Mouse (Mus musculus) cerebellum, adult 18-20 months (tissue): ENCODE results near the gene Ncam1.
A peak's percentile ranks its signal among the peaks of the same experiment; 100 is the strongest.

Source experiments
- DNase-seq, 2 experiments: peaks; one replicate each; pipeline ENCODE4 v3.0.0; 2021

The Ncam1 gene

DNA sequence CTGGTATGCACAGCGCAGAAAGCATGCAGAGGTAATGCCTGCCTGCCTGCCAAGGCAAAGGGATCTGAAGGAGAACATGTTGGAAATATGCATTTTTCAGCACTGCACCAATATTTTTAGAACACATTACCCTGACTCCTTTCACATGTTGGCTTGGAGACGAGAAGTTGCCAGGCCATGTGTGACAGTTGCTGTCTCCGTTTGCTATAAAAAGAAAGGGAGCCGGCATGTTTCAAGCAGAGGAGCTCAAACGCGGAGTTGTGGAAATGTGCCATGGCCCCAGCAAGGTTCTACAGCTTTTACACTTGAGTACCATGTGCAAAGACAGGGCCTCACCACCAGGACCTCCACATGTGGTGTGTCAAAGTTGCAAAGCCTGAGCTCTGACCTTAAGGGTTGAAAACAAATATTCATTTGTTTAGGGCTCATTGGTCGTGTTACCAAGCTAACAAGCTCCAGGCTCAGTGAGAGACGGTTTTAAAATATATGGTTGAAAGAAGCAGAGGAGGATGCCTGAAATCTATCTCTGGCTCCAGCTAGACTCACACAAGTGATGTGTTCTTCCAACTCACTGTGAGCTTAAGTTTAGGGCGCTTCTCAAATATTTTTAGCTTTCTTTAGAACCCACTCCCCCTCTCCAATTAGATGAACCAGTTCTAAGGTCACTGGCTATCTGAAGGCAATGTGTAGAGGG, 179.9 kb downstream of the Ncam1 start:
- peak in 1 of 2 experiments; percentile 40 for DNase-seq

DNA sequence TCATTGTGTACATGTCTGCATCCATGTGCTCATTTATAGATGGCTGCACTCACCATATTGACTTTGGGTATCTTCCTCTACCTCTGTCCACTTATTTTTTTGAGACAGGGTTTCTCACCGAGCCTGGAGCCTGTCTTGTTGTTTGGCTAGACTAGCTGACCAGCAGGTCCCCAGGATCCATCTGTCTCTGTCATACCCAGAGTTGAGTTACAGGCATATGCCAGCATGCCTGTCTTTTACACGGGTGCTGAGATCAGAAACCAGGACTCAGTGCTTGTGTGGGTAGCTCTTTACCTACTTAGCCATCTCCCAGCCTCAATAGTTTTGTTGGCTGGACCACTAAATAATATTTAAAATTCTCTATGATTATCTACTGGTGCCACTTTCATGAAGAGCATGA, 180.5 kb downstream of the Ncam1 start:
- peak; percentile 67 to 82 for DNase-seq

DNA sequence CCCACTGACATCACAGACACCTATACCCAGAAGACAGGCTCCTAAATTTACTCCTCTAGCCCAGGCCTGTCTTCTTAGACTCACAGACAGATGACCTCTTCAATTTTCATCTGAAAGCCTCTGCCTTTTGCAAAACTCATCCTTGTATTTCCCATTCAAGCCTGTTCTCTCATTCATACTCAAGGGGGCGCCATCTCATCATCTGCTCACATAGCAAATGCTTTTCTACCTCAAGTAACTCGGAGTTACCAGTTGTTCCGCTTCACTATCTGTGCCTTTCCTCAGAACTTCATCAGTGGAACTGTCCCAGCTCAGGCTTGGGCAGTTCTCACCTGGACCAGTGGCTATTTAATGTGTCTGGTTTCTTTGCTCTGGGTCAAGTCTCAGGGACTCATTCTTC, 181.5 kb downstream of the Ncam1 start:
- peak; percentile 44 to 59 for DNase-seq

DNA sequence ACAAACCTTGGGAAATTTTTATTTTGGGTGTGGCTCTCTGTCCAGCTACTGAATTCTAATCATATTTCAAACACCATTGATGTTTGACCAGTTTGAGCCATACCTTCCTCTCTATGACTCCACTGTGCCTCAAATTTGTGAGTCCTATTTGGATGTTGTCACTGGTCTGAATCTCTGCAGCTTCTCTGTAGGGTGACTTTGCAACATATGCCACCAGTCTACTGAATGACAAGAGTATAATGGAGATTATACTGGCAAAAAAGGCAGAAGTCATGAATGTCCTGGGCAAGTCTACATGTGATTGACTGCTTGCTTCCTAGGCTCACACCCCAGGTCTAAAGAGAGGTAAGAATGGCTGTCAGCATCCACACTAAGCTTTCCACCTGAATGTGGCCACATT, 186.3 kb downstream of the Ncam1 start:
- peak in 1 of 2 experiments; percentile 42 for DNase-seq

DNA sequence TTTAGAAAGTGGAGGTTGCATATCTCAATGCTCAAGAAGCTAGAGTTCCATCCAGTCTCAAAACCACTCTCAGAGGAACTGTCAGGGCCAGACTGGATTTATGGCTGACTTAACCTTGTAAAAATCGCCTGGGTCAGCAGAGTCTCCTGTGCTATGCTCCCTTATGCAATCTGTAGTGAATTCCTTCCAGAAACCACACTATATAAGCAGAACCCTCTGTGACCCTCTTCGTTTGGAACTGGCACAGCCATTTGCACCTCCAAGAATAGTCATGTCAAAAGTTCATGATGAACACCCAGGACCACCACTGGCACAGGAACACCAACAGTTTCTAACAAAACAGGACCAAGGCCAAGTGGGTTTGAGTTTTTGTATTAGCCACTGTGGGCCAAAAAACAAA, 190.5 kb downstream of the Ncam1 start:
- no peak for DNase-seq

DNA sequence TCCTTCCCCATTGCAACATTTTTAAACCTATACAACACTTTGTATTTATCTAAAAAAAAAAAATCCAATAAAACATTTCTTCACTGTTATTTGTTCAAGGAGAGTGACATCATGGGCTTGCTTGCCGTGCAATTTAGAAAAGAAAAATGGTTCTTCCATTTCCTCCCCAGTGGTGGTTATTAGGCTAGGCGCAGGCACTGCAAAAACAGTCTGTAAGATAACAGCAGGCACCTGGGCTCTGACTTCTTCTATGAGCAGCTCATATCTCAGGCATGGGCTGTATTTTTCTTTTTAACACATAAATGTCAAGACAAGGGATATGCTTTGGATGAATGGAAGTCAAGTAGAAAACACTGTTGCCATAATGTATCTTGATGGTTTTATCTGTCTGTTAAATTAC, 192.0 kb downstream of the Ncam1 start:
- no peak for DNase-seq

DNA sequence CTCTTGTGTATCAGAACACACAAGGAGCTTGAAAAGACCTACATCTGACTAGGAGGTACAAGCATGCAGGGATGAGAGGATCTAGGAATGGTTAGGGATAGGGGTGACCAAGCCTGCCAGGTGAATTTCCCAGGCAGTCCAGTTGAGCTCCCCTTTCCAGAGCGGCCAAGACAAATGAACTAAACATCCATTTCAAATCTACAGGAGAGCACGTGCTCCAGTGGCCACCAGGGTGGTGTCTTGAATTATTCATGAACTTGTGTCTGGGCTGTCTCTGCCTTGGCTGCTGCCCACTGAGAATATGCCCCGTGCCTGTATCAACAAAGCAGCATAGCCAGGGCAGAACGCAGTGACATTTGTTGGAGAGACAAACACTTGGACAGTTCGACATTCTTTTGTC, 192.4 kb downstream of the Ncam1 start:
- DNase-seq: peak in 1 of 2 experiments; percentile 31

DNA sequence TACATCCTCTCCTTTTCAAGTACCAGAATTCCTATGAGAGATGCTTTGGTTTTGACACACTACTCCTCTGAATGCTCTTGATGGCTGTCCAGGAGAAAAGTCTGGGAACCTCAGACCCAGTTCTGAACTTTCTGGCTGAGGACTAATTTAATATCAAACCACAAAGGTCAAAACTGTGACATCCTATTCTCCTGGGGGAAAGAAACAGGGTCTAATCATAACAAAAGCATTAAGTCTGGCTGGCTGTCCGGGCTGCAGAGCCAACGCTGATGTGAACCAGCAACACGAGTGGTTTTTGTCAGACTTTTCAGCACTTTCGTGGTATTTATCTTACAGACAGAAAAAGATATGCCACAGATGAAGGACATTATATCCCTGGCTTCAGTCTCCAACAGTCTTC, 192.9 kb downstream of the Ncam1 start:
- DNase-seq: no peak

DNA sequence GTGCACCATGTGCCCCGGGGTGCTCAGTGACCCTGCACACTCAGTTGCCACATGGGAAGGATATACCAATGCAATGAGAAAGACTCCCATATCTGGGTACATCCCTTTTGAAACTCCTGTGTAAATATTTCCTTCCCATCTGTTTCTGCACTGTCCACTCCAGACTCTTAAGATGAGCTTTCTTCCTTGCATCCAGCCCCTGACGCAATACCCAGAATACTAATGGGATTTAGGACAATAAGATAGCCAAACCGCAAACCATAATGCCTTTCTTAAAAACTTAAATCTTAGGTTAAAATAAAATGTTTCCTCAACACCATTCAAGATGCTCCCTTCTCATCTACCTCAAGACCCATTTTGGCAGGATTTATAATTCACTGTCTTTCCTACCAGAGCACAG, 193.4 kb downstream of the Ncam1 start:
- no peak for DNase-seq

DNA sequence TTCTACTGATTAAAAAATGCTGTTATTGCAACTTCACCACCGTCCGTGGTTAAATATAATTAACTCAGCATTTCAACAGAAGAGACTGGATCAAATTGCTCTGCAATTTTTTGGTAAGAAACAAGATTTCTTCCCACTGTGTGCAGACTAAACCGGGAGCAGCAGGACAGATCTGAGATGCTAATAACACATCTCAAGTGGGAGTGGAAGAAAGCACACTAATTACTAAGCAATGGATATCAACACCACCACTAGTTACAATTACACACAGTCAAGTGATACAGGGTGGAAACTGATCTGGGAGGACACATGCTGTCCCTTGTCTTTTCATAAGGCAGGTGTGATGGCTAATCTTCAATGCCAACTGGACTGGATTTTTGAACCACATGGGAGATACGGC, 197.5 kb downstream of the Ncam1 start:
- DNase-seq: no peak

DNA sequence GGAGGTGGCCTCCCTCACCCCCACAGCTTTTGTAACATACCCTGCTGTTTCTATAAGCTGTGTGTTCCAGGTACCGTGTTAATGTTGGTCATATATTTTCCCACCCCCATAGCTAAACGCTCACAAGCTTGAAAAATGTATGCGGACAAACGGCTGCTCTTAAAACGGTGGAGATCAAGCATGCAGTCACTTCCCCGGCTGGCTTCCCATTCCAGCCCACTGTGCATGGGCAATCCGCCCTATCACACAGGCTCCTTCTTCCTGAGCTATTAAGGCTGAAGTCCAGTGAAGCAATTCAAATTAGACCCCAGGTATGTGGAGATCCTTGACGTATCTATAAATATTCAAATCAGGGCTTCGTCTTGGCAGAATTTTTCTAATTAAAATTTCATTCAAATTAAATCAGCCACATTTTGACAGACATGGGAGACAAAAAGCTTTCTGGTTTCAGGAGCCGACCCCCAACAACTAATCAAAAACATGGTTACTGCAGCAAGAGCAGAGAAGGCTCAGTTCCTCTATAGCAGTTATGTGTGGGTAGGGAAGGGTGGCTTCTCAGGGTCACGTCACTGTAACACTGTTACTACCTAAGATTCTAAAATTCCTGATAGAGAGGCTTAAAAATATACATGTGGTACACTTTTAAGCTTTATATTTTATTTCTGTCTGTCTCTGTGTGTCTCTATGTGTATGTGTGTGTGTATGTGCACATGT, 202.9 kb downstream of the Ncam1 start:
- peak; percentile 58 to 59 for DNase-seq

DNA sequence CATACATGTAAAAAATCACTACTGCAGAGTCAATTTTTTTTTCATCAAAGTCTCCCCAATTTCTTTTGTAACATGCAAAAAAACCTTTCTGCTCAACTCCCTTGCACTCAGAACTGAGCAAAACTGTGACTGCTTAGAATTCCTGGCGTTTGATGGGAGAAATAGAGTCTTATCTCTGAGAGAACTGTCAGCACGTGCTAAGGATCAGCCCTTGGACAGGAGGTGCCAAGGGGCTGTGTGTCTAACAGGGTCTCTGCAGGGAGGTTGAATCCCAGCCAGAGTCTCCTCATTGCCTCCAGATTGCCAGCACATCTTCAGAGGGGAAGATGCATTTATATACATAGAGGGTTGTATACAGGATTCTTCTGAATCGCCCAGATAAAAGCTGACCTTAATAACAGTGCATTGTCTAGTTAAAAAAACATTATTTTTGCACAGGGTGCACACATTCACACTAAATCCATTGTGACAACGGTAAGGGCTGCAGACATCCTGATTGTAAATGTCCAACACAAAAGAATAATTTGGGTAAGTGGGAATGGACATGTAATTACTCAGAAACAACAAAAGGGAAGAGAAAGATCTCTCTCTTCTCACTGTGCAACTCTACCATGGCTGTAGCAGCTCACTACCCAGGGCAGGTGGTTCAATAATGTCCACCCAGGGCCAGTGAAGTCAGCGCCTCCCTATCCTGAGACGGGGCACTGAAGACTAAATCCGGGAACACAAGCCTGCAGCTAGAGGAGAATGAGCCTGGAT, 203.7 kb downstream of the Ncam1 start:
- DNase-seq: peak; percentile 36 to 48

DNA sequence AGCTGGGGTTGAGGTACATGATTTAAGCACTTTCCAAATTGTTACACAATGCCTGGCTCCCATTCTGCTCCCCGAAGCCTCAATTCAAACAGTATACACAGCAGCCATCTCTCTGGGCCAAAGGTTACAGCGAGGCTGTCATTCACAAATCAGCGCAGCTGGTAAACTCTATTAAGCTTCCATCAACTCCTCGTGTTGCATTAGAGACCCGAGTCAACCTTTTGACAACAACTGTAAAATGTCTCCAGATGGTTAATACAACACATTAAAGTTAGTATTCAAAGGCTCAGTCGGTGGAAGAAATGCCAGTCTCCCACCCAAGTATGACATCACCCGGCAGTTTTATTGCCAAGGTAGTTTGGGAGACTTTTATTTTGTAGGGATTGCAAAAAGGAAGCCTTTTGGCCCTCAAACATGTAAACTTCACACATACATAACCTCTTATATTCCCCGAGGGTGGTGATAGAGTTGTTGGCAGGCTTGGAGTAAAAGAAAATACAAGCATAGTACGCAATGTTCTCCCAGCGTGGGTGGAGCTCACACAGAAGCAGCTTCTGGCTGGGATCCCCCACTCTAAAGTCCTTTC, 204.7 kb downstream of the Ncam1 start:
- peak in 1 of 2 experiments; percentile 38 for DNase-seq

DNA sequence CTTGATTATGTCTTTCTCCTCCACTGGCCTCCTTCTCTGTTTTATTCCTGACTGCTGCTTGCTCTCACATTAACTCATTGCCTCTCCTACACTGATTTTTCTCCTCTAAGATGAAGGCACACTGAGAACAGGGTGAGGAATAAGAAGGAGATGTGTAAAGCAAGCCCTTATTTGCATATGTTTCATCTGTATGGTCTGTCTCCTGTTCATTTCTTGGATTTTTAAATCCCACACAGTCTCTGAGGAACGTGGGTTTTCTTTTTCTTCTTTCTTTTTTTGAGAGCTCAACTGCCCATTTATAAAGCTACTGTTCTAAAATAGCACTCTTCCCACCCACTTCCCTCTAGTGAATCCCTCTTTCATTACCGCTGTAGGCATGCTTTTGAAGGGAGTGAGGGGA, 206.7 kb downstream of the Ncam1 start:
- no peak for DNase-seq

DNA sequence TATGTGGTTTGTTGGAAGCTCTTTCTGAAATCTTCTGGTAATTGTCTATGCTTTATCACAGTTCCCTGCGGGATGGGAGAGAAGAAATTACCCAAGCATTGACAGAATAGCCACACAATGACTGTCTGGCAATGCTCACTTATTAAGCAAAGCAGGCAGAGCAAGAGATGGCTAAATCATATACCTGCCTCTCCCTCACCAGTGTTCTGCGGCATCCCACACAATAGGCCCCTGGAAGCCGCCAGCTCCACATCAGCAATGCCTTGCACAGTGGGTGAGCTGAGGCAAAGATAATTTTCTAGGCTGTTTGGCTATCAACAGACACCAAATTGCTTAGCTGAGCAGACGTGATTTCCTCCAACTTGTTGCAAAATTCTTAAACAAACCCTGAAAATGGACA, 208.5 kb downstream of the Ncam1 start:
- no peak for DNase-seq

DNA sequence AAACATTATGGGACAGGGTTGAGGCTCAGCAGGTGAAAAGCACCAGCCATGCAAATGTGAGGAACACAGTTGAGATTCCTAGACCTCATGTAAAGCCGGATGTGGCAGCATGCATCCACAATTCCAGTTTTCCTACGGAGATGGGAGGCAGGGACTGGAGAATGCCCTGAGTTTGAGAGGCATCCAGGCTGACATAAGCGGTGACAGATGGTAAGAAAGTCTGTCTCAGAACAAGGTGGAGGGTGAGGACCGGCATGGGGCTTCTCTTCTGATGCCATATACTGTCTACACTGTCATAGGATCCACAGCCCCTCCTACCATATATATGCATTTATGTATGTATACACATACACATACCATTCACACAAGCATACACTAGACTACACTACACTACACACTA, 221.6 kb downstream of the Ncam1 start:
- peak; percentile 76 to 87 for DNase-seq

DNA sequence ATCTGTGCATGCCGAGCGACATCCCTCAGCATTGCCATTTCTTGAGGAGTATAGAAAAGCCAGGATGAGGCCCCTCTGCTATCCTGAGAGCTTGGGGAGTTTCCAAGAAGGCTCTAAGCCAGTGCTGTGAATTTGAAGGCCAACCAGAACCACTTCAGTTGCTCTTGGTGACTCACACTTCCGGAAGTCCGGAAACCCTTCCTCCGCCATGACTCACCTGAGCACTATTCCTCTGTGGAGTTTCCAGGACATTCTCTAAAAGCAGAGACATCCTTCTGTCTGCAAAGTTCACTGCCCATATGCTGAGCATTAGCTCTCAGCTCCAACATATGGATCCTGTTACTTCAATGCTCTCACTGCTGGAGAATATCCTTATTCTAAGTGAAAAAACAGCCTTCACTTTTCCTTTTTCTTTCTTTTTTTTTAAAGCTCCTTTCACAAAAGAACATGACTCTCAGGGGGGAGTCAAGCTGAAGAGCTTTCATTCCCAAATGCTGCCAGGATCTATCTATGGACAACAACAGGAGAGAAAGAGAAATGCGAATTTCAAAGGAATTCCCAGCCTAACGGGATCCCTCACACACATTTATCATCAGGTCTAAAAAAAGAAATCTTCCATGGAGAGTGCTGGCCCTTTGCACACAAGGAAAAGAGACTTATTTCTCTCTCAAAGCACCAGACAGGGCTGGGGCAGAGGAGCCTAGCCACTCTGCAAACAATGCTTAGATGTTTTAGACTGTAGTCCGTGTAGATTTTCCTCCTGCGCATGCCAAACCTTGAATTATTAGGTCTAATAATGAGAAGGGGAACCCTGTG, 226.8 kb downstream of the Ncam1 start:
- peak; percentile 48 to 60 for DNase-seq

DNA sequence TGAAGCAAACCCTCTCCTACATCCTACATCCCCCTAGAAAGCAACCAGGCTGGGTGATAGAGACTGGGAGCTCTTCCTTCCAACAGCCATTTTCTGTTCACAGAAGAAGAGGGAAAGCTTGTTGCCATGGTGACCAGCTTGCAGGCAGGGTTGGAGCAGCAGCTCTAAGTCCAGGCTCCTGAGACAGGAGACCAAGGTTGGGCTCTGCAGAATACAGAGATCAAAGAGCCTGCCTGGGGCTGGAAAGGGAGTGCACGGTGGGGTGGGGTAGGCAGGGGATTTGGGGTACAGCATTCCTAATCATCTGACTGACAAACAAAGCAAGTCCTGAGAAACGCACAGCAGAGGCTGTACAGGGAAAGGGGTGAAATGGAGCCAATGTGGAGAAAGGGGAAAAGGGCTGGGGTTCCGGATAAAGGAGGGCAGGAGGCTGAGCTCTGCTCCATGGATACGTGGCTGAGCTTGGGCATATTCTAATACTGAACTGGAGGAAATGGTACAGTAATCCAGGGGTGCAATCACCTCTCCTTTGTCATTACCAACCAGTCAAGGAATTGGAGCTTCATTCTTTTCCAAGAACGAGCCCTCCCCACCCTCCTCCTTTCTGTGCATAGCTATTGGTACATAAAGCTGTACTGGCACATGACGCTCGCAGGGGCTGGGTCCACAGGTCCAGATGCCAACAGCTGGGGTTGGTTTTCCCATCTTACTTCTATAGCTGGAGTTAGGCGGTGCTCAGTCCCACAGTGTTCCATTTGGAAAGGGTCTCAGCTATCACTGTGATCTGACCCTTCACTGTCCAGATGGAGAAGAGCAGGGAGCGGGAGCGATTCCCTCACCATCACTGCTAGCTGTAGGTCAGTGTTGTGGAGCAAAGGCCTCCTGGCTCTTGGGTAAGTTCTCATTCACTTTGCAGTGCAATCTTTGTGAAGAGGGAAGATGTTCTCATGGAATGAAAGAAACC, 227.7 kb downstream of the Ncam1 start:
- DNase-seq: peak; percentile 43 to 62

DNA sequence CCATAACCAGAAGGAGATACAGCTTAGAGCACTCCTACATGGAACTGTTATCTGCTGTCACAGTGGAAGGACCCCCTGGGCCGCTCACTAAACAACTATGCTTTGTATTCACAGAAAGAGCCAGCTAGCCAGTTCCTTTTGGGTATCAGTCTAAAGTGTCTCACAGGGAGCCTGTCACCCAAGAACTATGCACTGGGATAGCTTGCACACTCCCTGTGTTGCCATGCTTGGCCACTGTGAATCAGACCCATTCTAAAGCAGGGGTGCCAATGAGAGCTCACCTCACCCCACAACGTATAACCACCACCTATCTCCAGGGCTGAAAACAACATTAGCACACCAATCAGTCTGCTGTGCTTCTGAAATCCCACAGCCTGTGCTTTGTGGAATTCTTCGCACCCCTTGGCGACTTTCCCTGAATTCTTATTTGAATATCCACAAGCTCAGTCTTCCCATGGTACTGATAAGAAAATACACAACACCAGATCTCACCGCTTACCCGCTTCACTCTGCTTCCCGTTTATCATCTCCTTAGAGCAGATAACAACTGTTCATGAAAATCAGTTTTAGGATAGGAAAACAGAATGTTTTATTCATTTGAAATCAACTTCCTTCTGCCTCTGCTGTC, 228.6 kb downstream of the Ncam1 start:
- no peak for DNase-seq

DNA sequence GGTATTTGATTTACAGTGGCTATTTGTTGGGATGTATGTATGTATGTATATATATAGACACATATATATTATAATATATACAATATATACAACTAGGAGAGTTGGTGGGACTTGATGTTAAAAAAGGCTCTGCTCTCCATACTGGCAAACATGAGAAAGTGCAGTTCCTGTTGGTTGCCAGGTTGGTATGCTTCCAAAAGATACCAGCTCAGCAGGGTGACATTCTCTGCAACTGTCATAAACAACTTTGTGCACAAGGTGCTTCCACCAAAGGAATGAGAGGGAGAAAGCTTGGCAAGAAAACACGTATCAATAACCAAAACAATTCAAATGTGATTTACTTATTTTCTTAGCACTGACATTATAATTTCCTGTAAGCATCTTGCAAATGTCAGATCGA, 232.9 kb downstream of the Ncam1 start:
- DNase-seq: peak; percentile 20 to 33

DNA sequence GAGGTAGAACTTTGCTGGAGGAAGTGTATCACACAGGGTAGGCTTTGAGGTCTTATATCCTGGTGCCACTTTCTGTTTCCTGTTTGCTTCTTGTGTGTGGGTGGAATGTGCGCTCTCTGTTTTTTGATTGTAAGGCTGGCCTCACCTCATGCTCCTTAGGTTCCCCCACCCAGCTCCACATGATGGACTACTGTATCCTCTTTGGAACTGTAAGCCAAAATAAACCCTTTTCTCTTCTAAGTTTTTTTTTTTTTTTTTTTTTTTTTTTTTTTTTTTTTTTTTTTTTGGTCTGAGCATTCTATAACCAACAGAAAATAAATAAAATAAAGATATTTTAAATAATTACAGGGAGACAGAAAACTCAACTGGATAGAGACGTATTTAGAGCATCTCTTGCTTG, 239.8 kb downstream of the Ncam1 start:
- no peak for DNase-seq
